Mouse (Mus musculus) intestine, embryonic 14.5 days (tissue): ENCODE data around the gene Ezh1. TPM values are rescaled to one million over a fixed set of nuclear protein-coding genes. Genes with fewer than 3 reads are reported as not detected.
"Not testable (repeated sequence)": the region's sequence is repeated elsewhere in the genome, so short reads cannot be mapped to it uniquely, and the experiment has no call there.

Source experiments
- ATAC-seq: fragments of 200-750 bp; cut with Nextera tagmentation; replicated peaks from 2 replicates; pipeline ENCODE4 v1.8.0; 2017; ENCODE audit warnings: low read depth, moderate number of reproducible peaks, moderate TSS enrichment, moderate library complexity; ENCODE audit not compliant: low FRiP score, low TSS enrichment
- DNase-seq: peaks from one replicate; pipeline ENCODE4 v3.0.0-alpha.2; 2018; ENCODE audit warnings: low spot score
- H3K27ac ChIP-seq: fragments of 300-500 bp; sonication (generic); 2 replicates; pipeline ENCODE4 v1.5.1; 2014; ENCODE audit warnings: low read depth, mild to moderate bottlenecking, control low read depth
- H3K27me3 ChIP-seq: fragments of 300-500 bp; sonication (generic); replicated peaks from 2 replicates; pipeline ENCODE4 v1.6.1; 2014; ENCODE audit warnings: low read length, control low read depth; ENCODE audit not compliant: control insufficient read depth, insufficient read depth
- H3K36me3 ChIP-seq: fragments of 300-500 bp; sonication (generic); 2 replicates; pipeline ENCODE4 v1.6.1; 2014; ENCODE audit warnings: low read length, control low read depth; ENCODE audit not compliant: control insufficient read depth, insufficient read depth
- H3K4me1 ChIP-seq: fragments of 300-500 bp; sonication (generic); replicated peaks from 2 replicates; pipeline ENCODE4 v1.6.1; 2014; ENCODE audit warnings: low read length, control low read depth, mixed read lengths; ENCODE audit not compliant: control insufficient read depth, insufficient read depth
- H3K4me2 ChIP-seq: fragments of 300-500 bp; sonication (generic); 2 replicates; pipeline ENCODE4 v1.6.1; 2014; ENCODE audit warnings: low read length
- H3K4me3 ChIP-seq: fragments of 300-500 bp; sonication (generic); 2 replicates; pipeline ENCODE4 v1.5.1; 2014; ENCODE audit warnings: low read depth, low read length, control low read depth, mixed read lengths
- H3K9ac ChIP-seq: fragments of 300-500 bp; sonication (generic); 2 replicates; pipeline ENCODE4 v1.6.1; 2014; ENCODE audit warnings: mild to moderate bottlenecking, low read length
- H3K9me3 ChIP-seq: fragments of 300-500 bp; sonication (generic); 2 replicates; pipeline ENCODE4 v1.6.1; 2016; ENCODE audit warnings: low read length, control low read depth; ENCODE audit not compliant: control insufficient read depth
- WGBS: fragments of 180-500 bp; shearing (Covaris S2); extraction: QIAGEN DNeasy Blood & Tissue Kit; methylation state at CpG from one replicate; pipeline ENCODE4 v1.1.7; 2014; 5-methylcytosine and 5-hydroxymethylcytosine counted together
- polyA plus RNA-seq: library from polyadenylated mRNA; unstranded; fragments of >200 nt; fragmentation: Nextera tagmentation; extraction: Ambion mirVana; gene quantifications from 2 replicates; pipeline ENCODE4 v1.2.1, GENCODE M21; 2014

Gene Ezh1
- polyA plus RNA-seq, 1 experiment from 2014 or later = 20.2 TPM

- Histone ChIP-seq H3K36me3 (peaks cover 63% of the 10 kb centered on the region), H3K27me3 (peaks cover 54% of the 10 kb centered on the region), H3K4me2 (no peak overlapping the region), H3K4me1 (peaks cover 12% of the 10 kb centered on the region), H3K9me3 (no peaks in the 10 kb centered on the region), H3K27ac (no peak overlapping the region), H3K9ac (no peak overlapping the region), H3K4me3 (no peak overlapping the region)
- DNase-seq (no peak), ATAC-seq (no peak)
- 75% methylated on average over 14 of the region's 14 CpGs for WGBS
Measured at GRCm38 (mm10) chr11:101166357-101166756, 59.9 kb downstream of the Ezh1 start.

GRCm38 (mm10) chr11:101164677-101165580 lies 61.3 kb downstream of the Ezh1 start:
- Histone ChIP-seq H3K9me3 (no peaks in the 10 kb centered on the region), H3K4me3 (no peak overlapping the region), H3K27me3 (peaks cover 54% of the 10 kb centered on the region), H3K4me1 (peaks cover 11% of the 10 kb centered on the region), H3K36me3 (peaks cover 64% of the 10 kb centered on the region), H3K9ac (no peak overlapping the region), H3K27ac (no peak overlapping the region), H3K4me2 (no peak overlapping the region)
- ATAC-seq (no peak), DNase-seq (no peak)
- 44% methylated on average over 35 of the region's 35 CpGs for WGBS

- 25% methylated on average over 21 of the region's 21 CpGs for WGBS
- H3K4me3 ChIP-seq = no peak overlapping the region
- DNase-seq (no peak), ATAC-seq (no peak)
- H3K9me3 ChIP-seq = no peaks in the 10 kb centered on the region
- no peak overlapping the region for H3K9ac ChIP-seq
- H3K27me3 ChIP-seq = peaks cover 54% of the 10 kb centered on the region
- peaks cover 5% of the 10 kb centered on the region for H3K4me1 ChIP-seq
- peaks cover 64% of the 10 kb centered on the region for H3K36me3 ChIP-seq
- H3K4me2 ChIP-seq = peak overlapping the region; percentile 30
- no peak overlapping the region for H3K27ac ChIP-seq
Measured at GRCm38 (mm10) chr11:101164351-101164665, 62.0 kb downstream of the Ezh1 start.

GRCm38 (mm10) chr11:101163476-101164350 lies 62.5 kb downstream of the Ezh1 start:
- Histone ChIP-seq H3K4me3 (no peak overlapping the region), H3K9me3 (no peaks in the 10 kb centered on the region), H3K27me3 (peaks cover 49% of the 10 kb centered on the region), H3K4me2 (peak overlapping the region; percentile 30), H3K9ac (no peak overlapping the region), H3K4me1 (no peaks in the 10 kb centered on the region; the same call in 1 of the 2 replicates), H3K27ac (no peak overlapping the region), H3K36me3 (peaks cover 64% of the 10 kb centered on the region)
- WGBS = 34% methylated on average over 44 of the region's 49 CpGs
- DNase-seq (no peak), ATAC-seq (no peak)

GRCm38 (mm10) chr11:101162772-101163171 lies 63.5 kb downstream of the Ezh1 start:
- no peak for ATAC-seq
- no peak for DNase-seq
- H3K4me2 ChIP-seq = no peak overlapping the region
- H3K36me3 ChIP-seq = peaks cover 61% of the 10 kb centered on the region
- no peaks in the 10 kb centered on the region; the same call in 1 of the 2 replicates for H3K4me1 ChIP-seq
- 68% methylated on average over 5 of the region's 5 CpGs for WGBS
- no peak overlapping the region for H3K27ac ChIP-seq
- no peaks in the 10 kb centered on the region for H3K9me3 ChIP-seq
- H3K4me3 ChIP-seq = no peak overlapping the region
- no peak overlapping the region for H3K9ac ChIP-seq
- H3K27me3 ChIP-seq = peaks cover 40% of the 10 kb centered on the region

- Histone ChIP-seq H3K4me3 (no peak overlapping the region), H3K36me3 (peaks cover 56% of the 10 kb centered on the region), H3K4me1 (no peaks in the 10 kb centered on the region; the same call in 1 of the 2 replicates), H3K27me3 (peaks cover 35% of the 10 kb centered on the region), H3K4me2 (no peak overlapping the region), H3K9ac (no peak overlapping the region), H3K27ac (no peak overlapping the region), H3K9me3 (no peaks in the 10 kb centered on the region)
- ATAC-seq (no peak), DNase-seq (no peak)
- 61% methylated on average over 5 of the region's 5 CpGs for WGBS
Measured at GRCm38 (mm10) chr11:101162301-101162700, 64.0 kb downstream of the Ezh1 start.

GRCm38 (mm10) chr11:101161551-101161950 lies 64.7 kb downstream of the Ezh1 start:
- Histone ChIP-seq H3K27ac (no peak overlapping the region), H3K27me3 (peaks cover 28% of the 10 kb centered on the region), H3K4me1 (no peaks in the 10 kb centered on the region; the same call in 1 of the 2 replicates), H3K4me3 (no peak overlapping the region), H3K36me3 (peaks cover 49% of the 10 kb centered on the region), H3K9ac (no peak overlapping the region), H3K4me2 (no peak overlapping the region), H3K9me3 (no peaks in the 10 kb centered on the region)
- WGBS = 87% methylated on average over 15 of the region's 15 CpGs
- no peak for ATAC-seq
- DNase-seq = no peak

GRCm38 (mm10) chr11:101160981-101161505 lies 65.2 kb downstream of the Ezh1 start:
- peaks cover 23% of the 10 kb centered on the region for H3K27me3 ChIP-seq
- not testable (repeated sequence) for ATAC-seq, H3K4me1 ChIP-seq, H3K9me3 ChIP-seq, H3K4me3 ChIP-seq, H3K4me2 ChIP-seq, H3K9ac ChIP-seq, DNase-seq, H3K27ac ChIP-seq
- 76% methylated on average over 6 of the region's 8 CpGs for WGBS
- H3K36me3 ChIP-seq = peaks cover 44% of the 10 kb centered on the region
